Mouse (Mus musculus) E14TG2a.4 (cell line): Measurements from ENCODE around the gene Tmem86a.

Experiments
- CTCF ChIP-seq: conservative IDR thresholded peaks from 2 replicates; pipeline ENCODE4 v1.5.1; 2014; ENCODE audit warnings: low read length
- NANOG ChIP-seq: IDR thresholded peaks from 2 replicates; pipeline ENCODE4 v1.6.1; 2014; ENCODE audit warnings: borderline replicate concordance, low read length, mixed read lengths

GRCm38 (mm10) chr7:47066942-47067341 lies 16.5 kb downstream of the Tmem86a start:
- TF ChIP-seq CTCF (no peak), NANOG (no peak)
